ENCODE assay signal across 8 mouse cellular contexts in genomic region chr11:88954803-88955202, GRCm38 (mm10). TPM values are rescaled to one million over a fixed set of nuclear protein-coding genes. Genes with fewer than 3 reads are reported as not detected.
DNase-seq lines count a peak whose midpoint lies in the region; ATAC-seq and TF ChIP-seq lines count a peak whose summit lies in the region.

No protein-coding gene starts in this region.

- no peaks in the 10 kb centered on the region for H3K9me3 ChIP-seq in MEL (replicated peaks; ENCODE audit: insufficient read depth, low read length)
- no peaks in the 10 kb centered on the region for H3K9me3 ChIP-seq in embryonic facial prominence, embryonic 15.5 days (replicated peaks)
- no peaks in the 10 kb centered on the region for H3K9me3 ChIP-seq in lung, embryonic 14.5 days (ENCODE audit: low read depth, low read length)

- H3K79me2 ChIP-seq in MEL (ENCODE audit: control insufficient read depth, insufficient read depth, low read length, poor library complexity): no peaks in the 10 kb centered on the region

- TF ChIP-seq RAD21 in MEL (IDR thresholded peaks at IDR 0.05; ENCODE audit: low read depth, low read length): no peak

- TF ChIP-seq CTCF in MEL (IDR thresholded peaks at IDR 0.05 in 2 of 3, conservative IDR thresholded peaks at IDR 0.05 in 1 of 3; ENCODE audit: control insufficient read depth in 1 of 3, insufficient read depth in 1 of 3, low read depth in 2 of 3, low read length in 3 of 3, poor library complexity in 1 of 3, severe bottlenecking in 1 of 3): no peak
- no peak for TF ChIP-seq CTCF in lung, embryonic 14.5 days (IDR thresholded peaks at IDR 0.05; ENCODE audit: low read depth)
- no peak for TF ChIP-seq CTCF in olfactory bulb, adult 2 months (IDR thresholded peaks at IDR 0.05; ENCODE audit: insufficient read depth, low read depth, low read length)

- TF ChIP-seq POLR2A in MEL (IDR thresholded peaks at IDR 0.05; ENCODE audit: control insufficient read depth in 1 of 2, insufficient read depth in 1 of 2, low read depth in 1 of 2, low read length in 2 of 2, poor library complexity in 1 of 2): no peak
- TF ChIP-seq POLR2A in olfactory bulb, adult 2 months (IDR thresholded peaks at IDR 0.05; ENCODE audit: insufficient read depth, low read depth, low read length): no peak

- H3K9ac ChIP-seq in MEL (ENCODE audit: control insufficient read depth, low read depth, low read length, poor library complexity, severe bottlenecking): peak overlapping the region; percentile 65
- H3K9ac ChIP-seq in embryonic facial prominence, embryonic 15.5 days: peak overlapping the region; percentile 9; the same call in 1 of the 2 replicates
- peak overlapping the region; percentile 56 for H3K9ac ChIP-seq in lung, embryonic 14.5 days

- no peak for TF ChIP-seq EP300 in MEL (IDR thresholded peaks at IDR 0.05; ENCODE audit: low read depth in 1 of 2, low read length in 2 of 2)

- H3K4me1 ChIP-seq in MEL (ENCODE audit: control insufficient read depth in 1 of 2, insufficient read depth in 2 of 2, low read length in 2 of 2): peaks cover 10 to 13% of the 10 kb centered on the region in 2 experiments; a peak in 3 of 4 replicates
- H3K4me1 ChIP-seq in embryonic facial prominence, embryonic 15.5 days: peaks cover 11% of the 10 kb centered on the region; the same call in 1 of the 2 replicates
- H3K4me1 ChIP-seq in lung, embryonic 14.5 days (ENCODE audit: insufficient read depth): 0 out of 2 replicates have a peak, but pooled peaks cover 7% of the 10 kb centered on the region
- peaks cover 8% of the 10 kb centered on the region; the same call in 1 of the 2 replicates for H3K4me1 ChIP-seq in olfactory bulb, adult 2 months (ENCODE audit: control insufficient read depth, insufficient read depth, low read length)

- DNase-seq in adrenal gland, postnatal 14 days: peak; percentile 40
- DNase-seq in adrenal gland, adult 8-10 months: no peak
- DNase-seq in MEL (ENCODE audit: low read depth, low spot score): peak; percentile 74
- peak; percentile 82 for DNase-seq in induced T-regulatory cell, adult 2 months (ENCODE audit: low read depth)
- peak; percentile 70 for DNase-seq in lung, embryonic 14.5 days
- DNase-seq in cerebellum, adult 11-12 months: no peak

- peaks cover 0 to 16% of the 10 kb centered on the region in 2 experiments; a peak in 3 of 4 replicates for H3K36me3 ChIP-seq in MEL (ENCODE audit: control insufficient read depth in 1 of 2, insufficient read depth in 2 of 2, low read length in 2 of 2)
- 0 out of 2 replicates have a peak, but pooled peaks cover 4% of the 10 kb centered on the region for H3K36me3 ChIP-seq in embryonic facial prominence, embryonic 15.5 days
- H3K36me3 ChIP-seq in lung, embryonic 14.5 days (ENCODE audit: insufficient read depth): peaks cover 12% of the 10 kb centered on the region

- peak overlapping the region; percentile 53 for H3K4me2 ChIP-seq in embryonic facial prominence, embryonic 15.5 days (replicated peaks)
- peak overlapping the region; percentile 60 for H3K4me2 ChIP-seq in lung, embryonic 14.5 days

- H3K27ac ChIP-seq in MEL (ENCODE audit: control insufficient read depth, low read depth, low read length): peak overlapping the region; percentile 57; the same call in 1 of the 2 replicates
- peak overlapping the region; percentile 58; the same call in 1 of the 2 replicates for H3K27ac ChIP-seq in embryonic facial prominence, embryonic 15.5 days (replicated peaks)
- peak overlapping the region; percentile 61; the same call in 1 of the 2 replicates for H3K27ac ChIP-seq in lung, embryonic 14.5 days (ENCODE audit: low read depth)
- no peak overlapping the region for H3K27ac ChIP-seq in olfactory bulb, adult 2 months (ENCODE audit: insufficient read depth, low read depth, low read length)

- H3K27me3 ChIP-seq in MEL (ENCODE audit: control insufficient read depth in 1 of 2, insufficient read depth in 2 of 2, low read length in 2 of 2): no peaks in the 10 kb centered on the region
- no peaks in the 10 kb centered on the region for H3K27me3 ChIP-seq in embryonic facial prominence, embryonic 15.5 days
- no peaks in the 10 kb centered on the region for H3K27me3 ChIP-seq in lung, embryonic 14.5 days (ENCODE audit: insufficient read depth, low read length)

- peak overlapping the region; percentile 63 to 71 for H3K4me3 ChIP-seq in MEL (ENCODE audit: control insufficient read depth in 1 of 2, insufficient read depth in 1 of 2, low read depth in 2 of 2, low read length in 2 of 2)
- H3K4me3 ChIP-seq in embryonic facial prominence, embryonic 15.5 days (replicated peaks): peak overlapping the region; percentile 59
- H3K4me3 ChIP-seq in lung, embryonic 14.5 days (ENCODE audit: low read depth, low read length): peak overlapping the region; percentile 47
- peak overlapping the region; percentile 65 for H3K4me3 ChIP-seq in olfactory bulb, adult 2 months (ENCODE audit: insufficient read depth, low read depth, low read length)

- WGBS in embryonic facial prominence, embryonic 15.5 days: under 1% methylated on average over 4 of the region's 4 CpGs
- 0% methylated on average over 4 of the region's 4 CpGs for WGBS in lung, embryonic 14.5 days
- WGBS in olfactory bulb, adult 2 months: under 1% methylated on average over 4 of the region's 4 CpGs

- ATAC-seq in embryonic facial prominence, embryonic 15.5 days (ENCODE audit: insufficient number of reproducible peaks, low FRiP score, low TSS enrichment, low read depth): peak; percentile 52; the same call in 1 of the 2 replicates
- ATAC-seq in lung, embryonic 14.5 days (ENCODE audit: insufficient read depth): peak; percentile 68; the same call in 1 of the 2 replicates

TF ChIP-seq in MEL, 35 proteins besides CTCF, POLR2A, EP300 and RAD21:
- peak; percentile 81 for TF ChIP-seq RCOR1 (IDR thresholded peaks at IDR 0.05; ENCODE audit: low read depth, low read length)
- TF ChIP-seq ZKSCAN1 (IDR thresholded peaks at IDR 0.05; ENCODE audit: low read depth, low read length): no peak

RNA-seq across cellular contexts. Expression of gene Scpep1, which starts 0.5 kb away (rescaled TPM):
- 129 and 141 TPM in 2 replicates for total RNA-seq in adrenal gland, postnatal 14 days (2021)
- 100 to 1,000 TPM; 128 to 260 (median 184) TPM for total RNA-seq in adrenal gland, adult 8-10 months (2022)
- 7.9 and 8.9 TPM in 2 replicates for total RNA-seq in MEL (2012; rRNA removed)
- polyA plus RNA-seq in MEL (2012; ENCODE audit: insufficient read depth in 1 of 2, insufficient read length in 2 of 2, low read depth in 1 of 2, low replicate concordance in 2 of 2, missing spikeins in 1 of 2): 10 to 100 TPM in 1 of 2 experiments, not detected in 1; 15.6 TPM
- polyA plus RNA-seq in embryonic facial prominence, embryonic 15.5 days (2015; fragmentation: Nextera tagmentation; extraction: Ambion mirVana): 99.0 and 103 TPM in 2 replicates
- polyA plus RNA-seq in lung, embryonic 14.5 days (2014; fragmentation: Nextera tagmentation; extraction: Ambion mirVana): 83.4 and 83.6 TPM in 2 replicates
- not detected in 2 replicates for polyA plus RNA-seq in olfactory bulb, adult 2 months (2012; ENCODE audit: insufficient read depth, insufficient read length, low replicate concordance, missing spikeins)

RNA-seq across cellular contexts. Expression of gene Elobl, which starts 11.9 kb away (rescaled TPM):
- total RNA-seq in adrenal gland, postnatal 14 days (2021): not detected in 2 replicates
- total RNA-seq in adrenal gland, adult 8-10 months (2022): not detected
- 0.58 and 0.92 TPM in 2 replicates for total RNA-seq in MEL (2012; rRNA removed)
- polyA plus RNA-seq in MEL (2012; ENCODE audit: insufficient read depth in 1 of 2, insufficient read length in 2 of 2, low read depth in 1 of 2, low replicate concordance in 2 of 2, missing spikeins in 1 of 2): under 1 TPM in 1 of 2 experiments, not detected in 1; 0.72 TPM
- not detected in 2 replicates for polyA plus RNA-seq in embryonic facial prominence, embryonic 15.5 days (2015; fragmentation: Nextera tagmentation; extraction: Ambion mirVana)
- polyA plus RNA-seq in lung, embryonic 14.5 days (2014; fragmentation: Nextera tagmentation; extraction: Ambion mirVana): not detected in 2 replicates
- not detected in 2 replicates for polyA plus RNA-seq in olfactory bulb, adult 2 months (2012; ENCODE audit: insufficient read depth, insufficient read length, low replicate concordance, missing spikeins)

RNA-seq across cellular contexts. Expression of gene Coil, which starts 15.2 kb away (rescaled TPM):
- total RNA-seq in adrenal gland, postnatal 14 days (2021): 8.6 and 11.2 TPM in 2 replicates
- total RNA-seq in adrenal gland, adult 8-10 months (2022): 10 to 100 TPM in 3 of 4 experiments, 1 to 10 TPM in 1; 9.1 to 16.0 (median 12.9) TPM
- total RNA-seq in MEL (2012; rRNA removed): 32.6 and 32.9 TPM in 2 replicates
- 10 to 100 TPM in 1 of 2 experiments, not detected in 1; 24.4 TPM for polyA plus RNA-seq in MEL (2012; ENCODE audit: insufficient read depth in 1 of 2, insufficient read length in 2 of 2, low read depth in 1 of 2, low replicate concordance in 2 of 2, missing spikeins in 1 of 2)
- 17.1 and 18.7 TPM in 2 replicates for polyA plus RNA-seq in embryonic facial prominence, embryonic 15.5 days (2015; fragmentation: Nextera tagmentation; extraction: Ambion mirVana)
- polyA plus RNA-seq in lung, embryonic 14.5 days (2014; fragmentation: Nextera tagmentation; extraction: Ambion mirVana): 10.8 and 12.2 TPM in 2 replicates
- polyA plus RNA-seq in olfactory bulb, adult 2 months (2012; ENCODE audit: insufficient read depth, insufficient read length, low replicate concordance, missing spikeins): not detected in 2 replicates

RNA-seq across cellular contexts. Expression of gene Trim25, which starts 44.4 kb away (rescaled TPM):
- total RNA-seq in adrenal gland, postnatal 14 days (2021): 102 and 115 TPM in 2 replicates
- total RNA-seq in adrenal gland, adult 8-10 months (2022): 100 to 1,000 TPM; 136 to 188 (median 157) TPM
- 21.5 and 22.2 TPM in 2 replicates for total RNA-seq in MEL (2012; rRNA removed)
- polyA plus RNA-seq in MEL (2012; ENCODE audit: insufficient read depth in 1 of 2, insufficient read length in 2 of 2, low read depth in 1 of 2, low replicate concordance in 2 of 2, missing spikeins in 1 of 2): 10 to 100 TPM in 1 of 2 experiments, not detected in 1; 43.0 TPM
- polyA plus RNA-seq in embryonic facial prominence, embryonic 15.5 days (2015; fragmentation: Nextera tagmentation; extraction: Ambion mirVana): 13.4 and 14.1 TPM in 2 replicates
- polyA plus RNA-seq in lung, embryonic 14.5 days (2014; fragmentation: Nextera tagmentation; extraction: Ambion mirVana): 13.4 and 13.8 TPM in 2 replicates
- polyA plus RNA-seq in olfactory bulb, adult 2 months (2012; ENCODE audit: insufficient read depth, insufficient read length, low replicate concordance, missing spikeins): not detected in 2 replicates

Comparison
In these comparisons a context has a peak if more than half of its experiments do, and no peak if none do; other contexts are left out.
1. DNase-seq: peak in adrenal gland, postnatal 14 days (single experiment), MEL (single experiment), induced T-regulatory cell, adult 2 months (single experiment) and lung, embryonic 14.5 days (single experiment); none in adrenal gland, adult 8-10 months (single experiment) and cerebellum, adult 11-12 months (single experiment).
2. H3K9ac ChIP-seq: peak in every context shown above with its lines; median percentile 65 in MEL; 56 in lung, embryonic 14.5 days; 9 in embryonic facial prominence, embryonic 15.5 days.
3. Peak in every context shown above with its lines, with median percentiles within 50 percentile points of each other: H3K4me3 ChIP-seq.